Mouse (Mus musculus) limb, embryonic 14.5 days (tissue): ENCODE measurements at regions not wholly inside any gene's neighbourhood (a gene's known extent, or its start where the extent isn't known, plus 50 kb on each side); places are given as distances from the start of the nearest gene placed in this dataset.

Source experiments
- ATAC-seq: fragments of 200-750 bp; cut with Nextera tagmentation; 2 replicates; pipeline ENCODE4 v1.8.0; 2017; ENCODE audit warnings: low read depth, moderate number of reproducible peaks, moderate TSS enrichment; ENCODE audit not compliant: low FRiP score
- DNase-seq: peaks from one replicate; pipeline ENCODE4 v3.0.0-alpha.2; 2015; ENCODE audit warnings: low spot score
- H3K27ac ChIP-seq: fragments of 300-500 bp; sonication (generic); replicated peaks from 2 replicates; pipeline ENCODE4 v1.5.1; 2014; ENCODE audit warnings: low read depth, mild to moderate bottlenecking, low read length, moderate library complexity, mixed read lengths
- H3K27me3 ChIP-seq: fragments of 300-500 bp; sonication (generic); 2 replicates; pipeline ENCODE4 v1.6.1; 2014; ENCODE audit warnings: low read length, mixed read lengths; ENCODE audit not compliant: control insufficient read depth, insufficient read depth
- H3K36me3 ChIP-seq: fragments of 300-500 bp; sonication (generic); 2 replicates; pipeline ENCODE4 v1.6.1; 2014; ENCODE audit warnings: mild to moderate bottlenecking, low read length, moderate library complexity, mixed read lengths; ENCODE audit not compliant: control insufficient read depth, insufficient read depth
- H3K4me1 ChIP-seq: fragments of 300-500 bp; sonication (generic); 2 replicates; pipeline ENCODE4 v1.6.1; 2014; ENCODE audit warnings: antibody characterized with exemption, low read length, mixed read lengths; ENCODE audit not compliant: control insufficient read depth, insufficient read depth
- H3K4me2 ChIP-seq: fragments of 300-500 bp; sonication (generic); replicated peaks from 2 replicates; pipeline ENCODE4 v1.6.1; 2014; ENCODE audit warnings: low read depth, mild to moderate bottlenecking, low read length, moderate library complexity; ENCODE audit not compliant: severe bottlenecking
- H3K4me3 ChIP-seq: fragments of 300-500 bp; sonication (generic); replicated peaks from 2 replicates; pipeline ENCODE4 v1.5.1; 2014; ENCODE audit warnings: low read length
- H3K9ac ChIP-seq: fragments of 300-500 bp; sonication (generic); 2 replicates; pipeline ENCODE4 v1.6.1; 2014; ENCODE audit warnings: mild to moderate bottlenecking, low read depth, low read length, moderate library complexity; ENCODE audit not compliant: severe bottlenecking
- H3K9me3 ChIP-seq: fragments of 300-500 bp; sonication (generic); 2 replicates; pipeline ENCODE4 v1.6.1; 2016; ENCODE audit warnings: low read length; ENCODE audit not compliant: control insufficient read depth
- POLR2A ChIP-seq: fragments of 200-500 bp; IDR thresholded peaks from 2 replicates; pipeline ENCODE4 v1.8.0; 2012; ENCODE audit warnings: inconsistent platforms, mild to moderate bottlenecking, moderate library complexity, borderline replicate concordance; ENCODE audit not compliant: insufficient read depth, insufficient read length; ENCODE audit errors: extremely low read depth
- WGBS: fragments of 180-500 bp; shearing (Covaris S2); extraction: QIAGEN DNeasy Blood & Tissue Kit; methylation state at CpG from one replicate; pipeline ENCODE4 v1.1.7; 2014; 5-methylcytosine and 5-hydroxymethylcytosine counted together

DNA sequence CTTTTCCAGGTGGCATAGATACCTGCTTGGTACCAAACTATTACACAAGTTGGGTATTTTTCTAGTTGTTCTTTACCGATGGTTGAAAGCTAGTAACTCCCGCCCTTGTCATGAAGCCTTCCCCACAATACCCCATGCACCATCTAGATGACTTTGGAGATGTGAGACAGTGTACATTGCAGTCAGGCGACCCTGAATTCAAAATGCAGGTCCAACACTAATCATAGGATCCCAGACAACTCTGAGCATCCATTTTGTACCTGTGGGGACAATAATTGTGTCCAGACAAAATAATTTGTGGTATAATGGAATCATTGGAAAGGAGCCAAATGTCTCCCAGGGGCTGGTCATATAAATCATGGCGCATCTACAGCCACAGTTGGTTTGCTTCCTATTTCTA, 54.7 kb upstream of the Ldb2 start:
- no peaks in the 10 kb centered on the region for H3K4me1 ChIP-seq
- H3K36me3 ChIP-seq, result no peaks in the 10 kb centered on the region
- DNase-seq (no peak), ATAC-seq (no peak)
- H3K27ac ChIP-seq, result no peak overlapping the region
- WGBS, result 86% methylated on average over 4 of the region's 4 CpGs
- no peaks in the 10 kb centered on the region for H3K9me3 ChIP-seq
- no peak for TF ChIP-seq POLR2A
- no peak overlapping the region for H3K4me2 ChIP-seq
- no peak overlapping the region for H3K4me3 ChIP-seq
- no peak overlapping the region for H3K9ac ChIP-seq
- no peaks in the 10 kb centered on the region for H3K27me3 ChIP-seq
